Mouse (Mus musculus) midbrain, embryonic 14.5 days (tissue): Measurements from ENCODE around the gene Sorbs1. TPM values are rescaled to one million over a fixed set of nuclear protein-coding genes. Genes with fewer than 3 reads are reported as not detected.

Experiments
- ATAC-seq: fragments of 200-750 bp; cut with Nextera tagmentation; 2 replicates; pipeline ENCODE4 v1.8.0; 2017; ENCODE audit warnings: moderate number of reproducible peaks, moderate library complexity; ENCODE audit not compliant: low FRiP score, low TSS enrichment
- DNase-seq: peaks from one replicate; pipeline ENCODE4 v3.0.0-alpha.2; 2015
- H3K27ac ChIP-seq: fragments of 300-500 bp; sonication (generic); replicated peaks from 2 replicates; pipeline ENCODE4 v1.5.1; 2014; ENCODE audit warnings: mild to moderate bottlenecking, low read depth, low read length, moderate library complexity
- H3K27me3 ChIP-seq: fragments of 300-500 bp; sonication (generic); 2 replicates; pipeline ENCODE4 v1.6.1; 2014; ENCODE audit warnings: low read length, control low read depth, mixed read lengths; ENCODE audit not compliant: control insufficient read depth, insufficient read depth
- H3K36me3 ChIP-seq: fragments of 300-500 bp; sonication (generic); 2 replicates; pipeline ENCODE4 v1.6.1; 2014; ENCODE audit warnings: low read length, control low read depth; ENCODE audit not compliant: control insufficient read depth, insufficient read depth
- H3K4me1 ChIP-seq: fragments of 300-500 bp; sonication (generic); 2 replicates; pipeline ENCODE4 v1.6.1; 2014; ENCODE audit warnings: mild to moderate bottlenecking, antibody characterized with exemption, low read length, control low read depth; ENCODE audit not compliant: control insufficient read depth, insufficient read depth
- H3K4me2 ChIP-seq: fragments of 300-500 bp; sonication (generic); 2 replicates; pipeline ENCODE4 v1.6.1; 2014; ENCODE audit warnings: mild to moderate bottlenecking, low read length, moderate library complexity
- H3K4me3 ChIP-seq: fragments of 300-500 bp; sonication (generic); replicated peaks from 2 replicates; pipeline ENCODE4 v1.5.1; 2014; ENCODE audit warnings: low read depth, low read length
- H3K9ac ChIP-seq: fragments of 300-500 bp; sonication (generic); replicated peaks from 2 replicates; pipeline ENCODE4 v1.6.1; 2014; ENCODE audit warnings: mild to moderate bottlenecking, low read length, moderate library complexity
- H3K9me3 ChIP-seq: fragments of 300-500 bp; sonication (generic); 2 replicates; pipeline ENCODE4 v1.6.1; 2016; ENCODE audit warnings: low read length, control low read depth, mixed read lengths; ENCODE audit not compliant: control insufficient read depth
- WGBS: fragments of 180-500 bp; shearing (Covaris S2); extraction: QIAGEN DNeasy Blood & Tissue Kit; methylation state at CpG from one replicate; pipeline ENCODE4 v1.1.7; 2014; 5-methylcytosine and 5-hydroxymethylcytosine counted together
- polyA plus RNA-seq: library from polyadenylated mRNA; unstranded; fragments of >200 nt; fragmentation: Nextera tagmentation; extraction: Ambion mirVana; gene quantifications from 2 replicates; pipeline ENCODE4 v1.2.1, GENCODE M21; 2014

Sorbs1 gene
- polyA plus RNA-seq, 1 experiment from 2014 or later: 87.9 TPM

- DNase-seq: no peak
Measured at GRCm38 (mm10) chr19:40510387-40511099, 3.0 kb downstream of the Sorbs1 start.

GRCm38 (mm10) chr19:40509274-40509673 lies 4.3 kb downstream of the Sorbs1 start:
- WGBS: 79% methylated on average over 2 of the region's 2 CpGs
- H3K9me3 ChIP-seq: no peaks in the 10 kb centered on the region
- H3K4me1 ChIP-seq: peaks cover 25% of the 10 kb centered on the region
- no peak overlapping the region for H3K4me3 ChIP-seq
- no peak for DNase-seq
- H3K27me3 ChIP-seq: no peaks in the 10 kb centered on the region
- H3K4me2 ChIP-seq: no peak overlapping the region
- H3K9ac ChIP-seq: no peak overlapping the region
- no peaks in the 10 kb centered on the region for H3K36me3 ChIP-seq
- no peak overlapping the region for H3K27ac ChIP-seq
- no peak for ATAC-seq

More at GRCm38 (mm10) chr19:40510387-40511099, 3.0 kb downstream of the Sorbs1 start:
- H3K4me3 ChIP-seq: peak overlapping the region; percentile 69
- no peaks in the 10 kb centered on the region for H3K27me3 ChIP-seq
- 80% methylated on average over 13 of the region's 13 CpGs for WGBS
- H3K9ac ChIP-seq: peak overlapping the region; percentile 9; the same call in 1 of the 2 replicates
- peaks cover 25% of the 10 kb centered on the region for H3K4me1 ChIP-seq
- H3K4me2 ChIP-seq: peak overlapping the region; percentile 72
- H3K27ac ChIP-seq: no peak overlapping the region
- no peaks in the 10 kb centered on the region for H3K9me3 ChIP-seq
- ATAC-seq: no peak
- no peaks in the 10 kb centered on the region for H3K36me3 ChIP-seq

- DNase-seq (no peak), ATAC-seq (no peak)
- 54% methylated on average over 2 of the region's 2 CpGs for WGBS
- Histone ChIP-seq H3K27ac (no peak overlapping the region), H3K4me2 (no peak overlapping the region), H3K9ac (no peak overlapping the region), H3K4me3 (no peak overlapping the region), H3K36me3 (no peaks in the 10 kb centered on the region), H3K4me1 (peaks cover 25% of the 10 kb centered on the region), H3K27me3 (no peaks in the 10 kb centered on the region), H3K9me3 (no peaks in the 10 kb centered on the region)
Measured at GRCm38 (mm10) chr19:40508851-40509250, 4.7 kb downstream of the Sorbs1 start.

- Histone ChIP-seq H3K9me3 (no peaks in the 10 kb centered on the region), H3K27me3 (no peaks in the 10 kb centered on the region), H3K36me3 (no peaks in the 10 kb centered on the region), H3K4me2 (no peak overlapping the region), H3K4me1 (peaks cover 24% of the 10 kb centered on the region), H3K27ac (no peak overlapping the region), H3K9ac (no peak overlapping the region), H3K4me3 (no peak overlapping the region)
- WGBS: 98% methylated on average over 3 of the region's 3 CpGs
- no peak for DNase-seq
- ATAC-seq: no peak
Measured at GRCm38 (mm10) chr19:40506965-40507364, 6.6 kb downstream of the Sorbs1 start.

GRCm38 (mm10) chr19:40504336-40504735 lies 9.2 kb downstream of the Sorbs1 start:
- no peak for ATAC-seq

GRCm38 (mm10) chr19:40499940-40500737 lies 13.4 kb downstream of the Sorbs1 start:
- 87% methylated on average over 11 of the region's 11 CpGs for WGBS
- DNase-seq (no peak), ATAC-seq (no peak)
- no peaks in the 10 kb centered on the region for H3K27me3 ChIP-seq
- H3K9me3 ChIP-seq: no peaks in the 10 kb centered on the region
- no peak overlapping the region for H3K4me3 ChIP-seq
- H3K4me1 ChIP-seq: peaks cover 11% of the 10 kb centered on the region
- H3K4me2 ChIP-seq: no peak overlapping the region
- H3K27ac ChIP-seq: no peak overlapping the region
- no peak overlapping the region for H3K9ac ChIP-seq
- H3K36me3 ChIP-seq: no peaks in the 10 kb centered on the region

More at GRCm38 (mm10) chr19:40504336-40504735, 9.2 kb downstream of the Sorbs1 start:
- DNase-seq: no peak
- Histone ChIP-seq H3K27ac (no peak overlapping the region), H3K36me3 (no peaks in the 10 kb centered on the region), H3K4me1 (peaks cover 4% of the 10 kb centered on the region; the same call in 1 of the 2 replicates), H3K4me3 (no peak overlapping the region), H3K4me2 (no peak overlapping the region), H3K9ac (no peak overlapping the region), H3K9me3 (no peaks in the 10 kb centered on the region), H3K27me3 (no peaks in the 10 kb centered on the region)
- 92% methylated on average over 7 of the region's 7 CpGs for WGBS

- H3K27ac ChIP-seq: no peak overlapping the region
- DNase-seq (no peak), ATAC-seq (no peak)
- H3K9ac ChIP-seq: no peak overlapping the region
- no peaks in the 10 kb centered on the region for H3K9me3 ChIP-seq
- no peak overlapping the region for H3K4me3 ChIP-seq
- H3K4me1 ChIP-seq: peaks cover 11% of the 10 kb centered on the region
- no peaks in the 10 kb centered on the region for H3K27me3 ChIP-seq
- WGBS: 72% methylated on average over 8 of the region's 8 CpGs
- H3K4me2 ChIP-seq: no peak overlapping the region
- no peaks in the 10 kb centered on the region for H3K36me3 ChIP-seq
Measured at GRCm38 (mm10) chr19:40499141-40499540, 14.4 kb downstream of the Sorbs1 start.

GRCm38 (mm10) chr19:40498162-40498725 lies 15.3 kb downstream of the Sorbs1 start:
- ATAC-seq (no peak), DNase-seq (no peak)
- no peaks in the 10 kb centered on the region for H3K36me3 ChIP-seq
- H3K27ac ChIP-seq: no peak overlapping the region
- no peak overlapping the region for H3K9ac ChIP-seq
- H3K9me3 ChIP-seq: no peaks in the 10 kb centered on the region
- H3K4me1 ChIP-seq: peaks cover 11% of the 10 kb centered on the region
- H3K4me3 ChIP-seq: no peak overlapping the region
- 58% methylated on average over 6 of the region's 6 CpGs for WGBS
- H3K27me3 ChIP-seq: no peaks in the 10 kb centered on the region
- no peak overlapping the region for H3K4me2 ChIP-seq
